ENCODE assay signal across 15 mouse cellular contexts in the genomic region with DNA sequence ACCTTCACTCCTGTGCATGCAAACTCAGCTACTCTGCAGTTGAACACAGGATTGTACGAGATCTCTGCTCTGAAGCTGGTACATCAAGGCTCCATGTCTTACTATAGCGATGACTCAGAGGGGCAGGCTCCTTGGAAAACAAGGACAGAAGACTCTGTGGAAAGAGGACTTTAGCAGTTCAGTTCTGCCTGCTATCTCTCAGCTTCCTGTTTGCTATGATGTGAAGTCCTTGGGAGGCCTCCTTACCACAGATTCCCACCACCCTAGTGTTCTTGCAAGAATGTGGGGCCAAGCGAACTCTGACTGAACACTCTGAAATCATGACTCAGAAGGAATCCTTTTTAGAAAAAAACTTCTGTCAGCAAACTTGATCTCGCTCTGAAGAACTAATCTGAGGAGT.
DNase-seq lines count a peak whose midpoint lies in the region.
"Had no signal": no experiment of that assay in that cellular context is flagged by ENCODE, and none has a peak within 500 bp of the region (broad histone marks: within the 10 kb centered on the region; RNA-seq: fewer than 3 reads in every experiment).

No protein-coding gene starts in this region.

- DNase-seq in kidney, adult 9 months, result peak; percentile 11
- DNase-seq in kidney, postnatal 4 days, result no peak
- DNase-seq in 3T3-L1 (ENCODE audit: low read depth, low spot score), result peak; percentile 95
- DNase-seq in 416B (ENCODE audit: low read depth), result peak; percentile 90
- DNase-seq in brain, adult 2 months (ENCODE audit: low read depth, low spot score), result peak; percentile 63
- DNase-seq in cerebellum, postnatal 25 days, result no peak
- DNase-seq in thymus, postnatal 25 days, result no peak
- DNase-seq: cerebellum, adult 11 months; cerebellum, postnatal 10 days; gastrocnemius, adult 2 months; kidney, postnatal 10 days; lung, embryonic 14.5 days; lung, postnatal 36 days; right cerebral cortex, adult 18-20 months; thymus, postnatal 14 days had no signal

Comparison
In these comparisons a context has a peak if more than half of its experiments do, and no peak if none do; other contexts are left out.
1. DNase-seq: peak in kidney, adult 9 months (single experiment), 3T3-L1 (single experiment), 416B (single experiment) and brain, adult 2 months (single experiment); none in kidney, postnatal 4 days (0 of 2), cerebellum, postnatal 25 days (0 of 2) and thymus, postnatal 25 days (single experiment).